Mouse (Mus musculus): ENCODE data around the gene Olfr749. TPM values are rescaled to one million over a fixed set of nuclear protein-coding genes. Genes with fewer than 3 reads are reported as not detected.
"Not testable (repeated sequence)": the region's sequence is repeated elsewhere in the genome, so short reads cannot be mapped to it uniquely, and the experiment has no call there.

Gene Olfr749
- total RNA-seq (2021), result not detected
- long read RNA-seq, experiment 1, result 0 reads
- long read RNA-seq, experiment 2, result 0 reads

DNA sequence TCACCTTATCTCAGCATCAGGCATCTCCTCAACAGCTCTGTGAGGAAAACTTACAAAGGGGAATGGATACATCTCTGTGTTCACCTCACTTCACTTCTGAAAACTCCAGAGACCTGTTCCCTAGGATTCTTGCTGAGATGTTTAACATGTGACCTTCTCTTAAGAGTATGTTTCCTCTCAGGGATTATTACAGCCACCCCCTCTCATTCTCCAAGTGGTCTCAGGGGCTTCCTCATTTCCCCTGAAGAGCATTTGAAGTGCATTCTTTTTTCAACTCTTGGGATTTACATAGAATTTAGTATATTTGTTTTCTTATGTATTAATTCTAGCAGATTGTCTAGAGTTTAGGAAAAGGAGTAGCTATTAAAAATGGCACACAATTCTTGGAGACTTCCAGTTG is at the start of gene Olfr749:
Gene Olfr749 (minus strand): TSS at position 101 of the 400 bp plus-strand sequence.
- intact Hi-C loops (cut with DNase I), result no loop called here

DNA sequence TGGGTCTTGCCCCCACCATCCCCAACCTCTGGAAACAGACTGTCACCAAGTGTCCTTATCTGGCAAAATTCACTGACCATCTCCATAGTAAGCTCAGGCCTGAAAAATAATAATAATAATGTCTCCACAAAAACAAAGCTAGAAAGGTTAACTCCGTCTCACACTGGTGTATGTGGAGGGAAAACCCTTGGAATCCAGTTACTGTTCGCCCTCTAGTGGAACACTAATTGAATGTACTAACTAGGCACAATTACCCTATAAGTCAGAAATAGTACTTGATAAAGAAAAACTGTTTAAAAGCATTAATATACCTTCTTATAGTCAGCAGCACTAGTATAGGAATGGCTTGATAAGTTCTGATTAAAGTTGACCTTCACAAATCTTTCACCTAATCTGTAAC is 43.3 kb upstream of the Olfr749 start:
- DNase-seq (ENCODE audit: low spot score in 2 of 2), result no peak
- intact Hi-C loops (cut with DNase I), result no loop called here

More for the DNA sequence above, at the start of gene Olfr749:
- DNase-seq (ENCODE audit: low spot score in 2 of 2), result no peak

- intact Hi-C loops (cut with DNase I), result no loop called here
Observed at GRCm38 (mm10) chr14:50785251-50785637, 40.4 kb upstream of the Olfr749 start, which contains the start of gene Ttc5. Ttc5 (minus strand) TSS chr14:50785519.

GRCm38 (mm10) chr14:50784391-50785250 is 39.7 kb upstream of the Olfr749 start:
- intact Hi-C loops (cut with DNase I), result loop anchor here (5.0 kb wide), 1 partner anchor 857 kb away; no protein-coding TSS in a partner anchor
- no peak for DNase-seq (ENCODE audit: low spot score in 2 of 2)

More at GRCm38 (mm10) chr14:50785251-50785637, 40.4 kb upstream of the Olfr749 start, which contains the start of gene Ttc5:
- DNase-seq (ENCODE audit: low spot score in 2 of 2), result peak; percentile 93 to 94

DNA sequence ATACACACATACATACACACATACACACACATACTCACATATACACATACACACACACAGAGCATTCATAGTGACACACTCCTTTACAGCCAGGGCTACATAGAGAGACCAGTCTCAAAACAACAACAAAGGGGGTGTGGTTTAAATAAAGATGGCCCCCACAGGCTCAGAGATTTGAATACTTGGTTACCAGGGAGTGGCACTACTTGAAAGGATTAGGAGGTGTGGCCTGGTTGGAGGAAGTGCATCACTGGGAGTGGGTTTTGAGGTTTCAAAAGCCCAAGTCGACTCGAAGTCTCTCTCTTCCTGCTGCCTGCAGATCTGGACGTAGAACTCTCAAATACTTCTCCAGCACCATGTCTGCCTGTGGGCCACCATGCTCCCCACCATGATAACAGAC is 37.3 kb upstream of the Olfr749 start:
- no peak for DNase-seq (ENCODE audit: low spot score in 2 of 2)
- intact Hi-C loops (cut with DNase I), result loop anchor here (5.0 kb wide), 1 partner anchor 855 kb away; no protein-coding TSS in a partner anchor

GRCm38 (mm10) chr14:50771342-50771741 is 26.4 kb upstream of the Olfr749 start:
- DNase-seq (ENCODE audit: low spot score in 2 of 2), result peak in 1 of 2 experiments; percentile 16
- intact Hi-C loops (cut with DNase I), result loop anchor here (10.0 kb wide), 2 partner anchors 707 to 917 kb away; no protein-coding TSS in a partner anchor

- no peak for DNase-seq (ENCODE audit: low spot score in 2 of 2)
- intact Hi-C loops (cut with DNase I), result no loop called here
Observed at GRCm38 (mm10) chr14:50765736-50766135, 20.8 kb upstream of the Olfr749 start.

GRCm38 (mm10) chr14:50758416-50759085 is 13.7 kb upstream of the Olfr749 start:
- intact Hi-C loops (cut with DNase I), result no loop called here
- peak; percentile 31 to 38 for DNase-seq (ENCODE audit: low spot score in 2 of 2)

DNA sequence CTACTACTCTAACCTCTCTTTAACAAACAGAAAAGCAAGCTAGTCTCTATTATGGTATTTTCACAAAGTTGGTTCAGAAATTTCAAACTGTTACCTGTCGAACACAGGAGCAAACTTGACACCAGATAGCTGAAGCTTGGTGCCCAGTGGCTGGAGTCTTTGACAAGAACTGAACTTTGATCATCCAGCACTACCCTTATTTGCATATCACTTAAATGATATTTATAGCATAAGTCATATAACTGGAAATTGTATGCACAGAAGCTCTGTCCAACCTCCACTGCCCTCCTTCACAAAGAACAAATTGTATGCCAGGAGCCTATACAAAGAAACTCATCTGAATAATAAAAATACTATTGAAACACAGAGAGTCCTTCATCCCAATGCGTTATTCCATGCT is 3.3 kb downstream of the Olfr749 start:
- intact Hi-C loops (cut with DNase I), result no loop called here
- DNase-seq (ENCODE audit: low spot score in 2 of 2), result no peak

DNA sequence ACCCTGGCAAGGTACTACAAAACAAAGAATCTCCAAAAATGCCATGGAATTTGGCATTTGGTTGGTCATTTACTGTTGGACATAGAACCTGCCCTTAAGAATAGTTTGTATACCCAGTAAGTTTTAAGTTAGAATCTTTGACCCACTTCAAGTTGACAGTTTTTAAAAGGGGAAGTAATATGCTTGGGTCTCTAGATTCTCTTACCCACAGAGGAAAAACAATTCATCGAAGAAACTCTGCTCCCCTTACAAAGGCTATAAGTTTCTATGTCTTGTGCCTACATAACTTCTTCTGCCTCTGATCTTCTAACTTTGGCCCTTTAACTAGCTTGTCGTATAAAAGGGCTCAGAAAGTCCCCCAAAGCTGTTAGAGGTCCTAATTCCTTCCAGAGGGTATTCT is 4.6 kb downstream of the Olfr749 start:
- intact Hi-C loops (cut with DNase I), result no loop called here

DNA sequence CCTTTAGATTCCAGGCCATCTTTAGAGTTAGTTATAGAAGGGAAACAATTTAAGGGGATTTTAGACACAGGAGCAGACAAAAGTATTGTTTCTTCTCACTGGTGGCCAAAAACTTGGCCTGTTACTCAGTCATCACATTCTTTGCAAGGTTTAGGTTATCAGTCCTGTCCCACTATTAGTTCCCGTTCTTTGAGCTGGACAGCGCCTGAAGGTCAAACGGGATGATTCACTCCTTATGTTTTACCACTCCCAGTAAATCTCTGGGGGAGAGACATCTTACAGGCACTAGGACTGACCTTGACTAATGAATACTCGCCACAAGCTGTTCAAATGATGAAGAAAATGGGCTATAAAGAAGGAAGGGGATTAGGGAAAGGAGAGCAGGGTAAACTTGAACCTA is 22.5 kb downstream of the Olfr749 start:
- DNase-seq (ENCODE audit: low spot score in 2 of 2); intact Hi-C loops (cut with DNase I): not testable (repeated sequence)

More for the DNA sequence above, 4.6 kb downstream of the Olfr749 start:
- no peak for DNase-seq (ENCODE audit: low spot score in 2 of 2)

GRCm38 (mm10) chr14:50719875-50720274 is 25.0 kb downstream of the Olfr749 start:
- intact Hi-C loops (cut with DNase I), result not testable (repeated sequence)

GRCm38 (mm10) chr14:50707073-50707472 is 37.8 kb downstream of the Olfr749 start, which contains the start of gene Olfr748:
Olfr748 (plus strand) TSS chr14:50707373.
- intact Hi-C loops (cut with DNase I), result no loop called here
- DNase-seq (ENCODE audit: low spot score in 2 of 2), result no peak

More at GRCm38 (mm10) chr14:50719875-50720274, 25.0 kb downstream of the Olfr749 start:
- DNase-seq (ENCODE audit: low spot score in 2 of 2), result not testable (repeated sequence)

GRCm38 (mm10) chr14:50693106-50693505 is 51.8 kb downstream of the Olfr749 start, which contains the start of gene Olfr747:
Olfr747 (minus strand) TSS chr14:50693206.
- intact Hi-C loops (cut with DNase I), result no loop called here
- no peak for DNase-seq (ENCODE audit: low spot score in 2 of 2)

Other genes starting within 250 kb of the Olfr749 start
- gene Olfr742, start 241.5 kb downstream of the Olfr749 start, total RNA-seq (2021), result not detected
- gene Olfr743, start 223.3 kb downstream of the Olfr749 start, total RNA-seq (2021), result not detected
- gene Olfr744, start 130.2 kb downstream of the Olfr749 start, total RNA-seq (2021), result not detected
- not detected for gene Olfr745, start 105.7 kb downstream of the Olfr749 start, total RNA-seq (2021)
- not detected for gene Olfr746, start 98.0 kb downstream of the Olfr749 start, total RNA-seq (2021)
- not detected for gene Olfr747, start 51.9 kb downstream of the Olfr749 start, total RNA-seq (2021)
- not detected for gene Olfr748, start 37.7 kb downstream of the Olfr749 start, total RNA-seq (2021)
- 10 to 100 TPM; 64.7 to 68.3 TPM for gene Ttc5, start 40.4 kb upstream of the Olfr749 start, total RNA-seq (2021)
- not detected for gene Ccnb1ip1, start 62.6 kb upstream of the Olfr749 start, total RNA-seq (2021)
- 10 to 100 TPM; 25.5 to 29.8 TPM for gene Parp2, start 62.7 kb upstream of the Olfr749 start, total RNA-seq (2021)
- gene Tep1, start 125.5 kb upstream of the Olfr749 start, total RNA-seq (2021), result 1 to 10 TPM; 2.2 to 2.6 TPM
- gene Klhl33, start 152.4 kb upstream of the Olfr749 start, total RNA-seq (2021), result 1 to 10 TPM; 2.0 to 2.9 TPM
- 10 to 100 TPM; 35.1 to 39.7 TPM for gene Osgep, start 179.8 kb upstream of the Olfr749 start, total RNA-seq (2021)
- 10 to 100 TPM; 57.7 to 61.1 TPM for gene Apex1, start 179.9 kb upstream of the Olfr749 start, total RNA-seq (2021)
- 10 to 100 TPM; 87.3 to 98.4 TPM for gene Pip4p1, start 185.8 kb upstream of the Olfr749 start, total RNA-seq (2021)
- 10 to 100 TPM; 13.7 to 15.2 TPM for gene Pnp, start 186.0 kb upstream of the Olfr749 start, total RNA-seq (2021)
- 10 to 100 TPM in 1 of 2 experiments, 1 to 10 TPM in 1; 9.2 to 14.4 TPM for gene Gm49342, start 199.4 kb upstream of the Olfr749 start, total RNA-seq (2021)
- 1 to 10 TPM in 1 of 2 experiments, under 1 TPM in 1; 0.68 to 1.5 TPM for gene Pnp2, start 210.9 kb upstream of the Olfr749 start, total RNA-seq (2021)

All from left cerebral cortex, postnatal 14 days (tissue).